Mouse (Mus musculus): ENCODE data around the gene Parn. TPM values are rescaled to one million over a fixed set of nuclear protein-coding genes. Genes with fewer than 3 reads are reported as not detected.
A peak's percentile ranks its signal among the peaks of the same experiment; 100 is the strongest.
"Not testable (repeated sequence)": the region's sequence is repeated elsewhere in the genome, so short reads cannot be mapped to it uniquely, and the experiment has no call there.

Parn gene
- 10 to 100 TPM; 17.5 to 19.9 TPM for total RNA-seq (2021)
- long read RNA-seq, experiment 1, transcript Parn-201 (24 exons, 2,906 nt): major isoform, 22 of 28 reads
- long read RNA-seq, experiment 1, partial matches to known transcripts: 0 of 28 reads
- long read RNA-seq, experiment 1, other reads (novel, unspliced or antisense): 6 of 28 reads
- long read RNA-seq, experiment 2, transcript Parn-201 (24 exons, 2,906 nt): major isoform, 30 of 36 reads
- long read RNA-seq, experiment 2, partial matches to known transcripts: 1 of 36 reads
- long read RNA-seq, experiment 2, other reads (novel, unspliced or antisense): 5 of 36 reads

- DNase-seq (ENCODE audit: low spot score in 2 of 2): peak; percentile 85 to 93
Observed at GRCm38 (mm10) chr16:13667878-13668343, at the start of gene Parn. TSS of gene Parn (minus strand) at chr16:13668170.

- DNase-seq (ENCODE audit: low spot score in 2 of 2): no peak
Observed at GRCm38 (mm10) chr16:13716821-13717553, 49.0 kb upstream of the Parn start.

GRCm38 (mm10) chr16:13714910-13715309, 46.9 kb upstream of the Parn start:
- DNase-seq (ENCODE audit: low spot score in 2 of 2): no peak

GRCm38 (mm10) chr16:13704676-13705075, 36.7 kb upstream of the Parn start:
- no peak for DNase-seq (ENCODE audit: low spot score in 2 of 2)

GRCm38 (mm10) chr16:13702184-13702583, 34.2 kb upstream of the Parn start:
- peak in 1 of 2 experiments; percentile 12 for DNase-seq (ENCODE audit: low spot score in 2 of 2)

GRCm38 (mm10) chr16:13698998-13699397, 31.0 kb upstream of the Parn start:
- DNase-seq (ENCODE audit: low spot score in 2 of 2): no peak

- no peak for DNase-seq (ENCODE audit: low spot score in 2 of 2)
Observed at GRCm38 (mm10) chr16:13678601-13679319, 10.8 kb upstream of the Parn start.

- DNase-seq (ENCODE audit: low spot score in 2 of 2): no peak
Observed at GRCm38 (mm10) chr16:13674511-13674910, 6.5 kb upstream of the Parn start.

GRCm38 (mm10) chr16:13673114-13673513, 5.1 kb upstream of the Parn start:
- no peak for DNase-seq (ENCODE audit: low spot score in 2 of 2)

- peak in 1 of 2 experiments; percentile 62 for DNase-seq (ENCODE audit: low spot score in 2 of 2)
Observed at GRCm38 (mm10) chr16:13672386-13672898, 4.5 kb upstream of the Parn start.

GRCm38 (mm10) chr16:13671685-13672385, 3.9 kb upstream of the Parn start, which contains the start of the genes Bfar and 3110001I22Rik:
TSS of gene Bfar (plus strand) at chr16:13671858.
TSS of gene 3110001I22Rik (plus strand) at chr16:13671929.
- peak; percentile 82 to 89 for DNase-seq (ENCODE audit: low spot score in 2 of 2)

- DNase-seq (ENCODE audit: low spot score in 2 of 2): not testable (repeated sequence)
Observed at GRCm38 (mm10) chr16:13670896-13671295, 2.9 kb upstream of the Parn start.

GRCm38 (mm10) chr16:13669282-13669681, 1.3 kb upstream of the Parn start:
- no peak for DNase-seq (ENCODE audit: low spot score in 2 of 2)

GRCm38 (mm10) chr16:13668402-13669108, 585 bp upstream of the Parn start:
- DNase-seq (ENCODE audit: low spot score in 2 of 2): no peak

- DNase-seq (ENCODE audit: low spot score in 2 of 2): no peak
Observed at GRCm38 (mm10) chr16:13660736-13661135, 7.2 kb downstream of the Parn start.

- no peak for DNase-seq (ENCODE audit: low spot score in 2 of 2)
Observed at GRCm38 (mm10) chr16:13658886-13659285, 9.1 kb downstream of the Parn start.

- DNase-seq (ENCODE audit: low spot score in 2 of 2): no peak
Observed at GRCm38 (mm10) chr16:13645930-13646329, 22.0 kb downstream of the Parn start.

GRCm38 (mm10) chr16:13644474-13644873, 23.5 kb downstream of the Parn start:
- DNase-seq (ENCODE audit: low spot score in 2 of 2): no peak

- DNase-seq (ENCODE audit: low spot score in 2 of 2): peak in 1 of 2 experiments; percentile 11
Observed at GRCm38 (mm10) chr16:13640064-13640463, 27.9 kb downstream of the Parn start.

- no peak for DNase-seq (ENCODE audit: low spot score in 2 of 2)
Observed at GRCm38 (mm10) chr16:13639508-13639907, 28.5 kb downstream of the Parn start.
